Mouse (Mus musculus): Measurements from ENCODE around the gene Tet3.

Gene Tet3

DNA sequence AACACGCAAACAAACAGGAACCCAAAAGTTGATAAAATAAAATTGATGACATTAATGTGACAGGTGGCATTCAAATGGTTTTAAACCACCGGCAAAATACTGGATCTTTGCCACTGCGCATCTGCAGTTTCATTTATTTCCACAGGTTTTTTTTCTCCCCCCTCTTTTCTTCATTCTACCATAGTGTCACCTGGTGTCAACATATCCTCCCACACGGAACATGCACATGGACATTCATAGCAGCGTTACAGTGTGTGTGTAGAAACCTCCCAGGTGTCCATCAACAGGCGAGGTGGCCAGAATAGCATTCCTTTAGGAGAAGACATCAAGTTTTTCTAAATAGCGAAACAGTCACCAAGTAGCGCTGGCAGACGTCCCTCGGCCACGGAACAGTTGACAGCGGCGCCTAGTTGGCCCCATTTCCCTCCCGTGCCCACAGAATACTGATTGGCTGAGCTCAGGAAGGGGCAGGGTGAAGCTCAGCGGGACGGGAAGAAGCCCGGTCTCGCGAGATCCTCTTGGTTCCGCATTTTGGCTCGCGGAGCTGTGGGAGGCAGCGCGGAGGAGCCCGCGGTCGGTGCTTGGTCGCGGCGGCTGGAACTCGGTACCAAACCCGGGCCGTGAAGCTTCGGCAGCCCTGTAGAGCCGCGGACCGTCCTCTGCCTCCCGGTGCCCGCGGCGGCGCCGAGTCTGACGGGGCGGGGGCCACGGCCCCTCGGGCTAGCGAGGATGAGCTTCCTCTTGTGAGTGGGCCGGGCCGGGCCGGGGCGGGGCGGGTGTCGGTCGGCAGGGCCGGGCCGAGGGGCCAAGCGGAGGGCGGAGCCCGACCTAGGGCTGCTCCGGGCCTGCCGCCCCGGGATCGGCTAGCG, 133.1 kb downstream of the Tet3 start, which contains the start of the genes Mthfd2 and Mob1a:
Mthfd2 (minus strand) TSS at position 384 of the 869 bp plus-strand sequence.
Mob1a (plus strand) TSS at position 492 of the 869 bp plus-strand sequence.
- peak; percentile 84 for DNase-seq (ENCODE audit: low spot score)

DNA sequence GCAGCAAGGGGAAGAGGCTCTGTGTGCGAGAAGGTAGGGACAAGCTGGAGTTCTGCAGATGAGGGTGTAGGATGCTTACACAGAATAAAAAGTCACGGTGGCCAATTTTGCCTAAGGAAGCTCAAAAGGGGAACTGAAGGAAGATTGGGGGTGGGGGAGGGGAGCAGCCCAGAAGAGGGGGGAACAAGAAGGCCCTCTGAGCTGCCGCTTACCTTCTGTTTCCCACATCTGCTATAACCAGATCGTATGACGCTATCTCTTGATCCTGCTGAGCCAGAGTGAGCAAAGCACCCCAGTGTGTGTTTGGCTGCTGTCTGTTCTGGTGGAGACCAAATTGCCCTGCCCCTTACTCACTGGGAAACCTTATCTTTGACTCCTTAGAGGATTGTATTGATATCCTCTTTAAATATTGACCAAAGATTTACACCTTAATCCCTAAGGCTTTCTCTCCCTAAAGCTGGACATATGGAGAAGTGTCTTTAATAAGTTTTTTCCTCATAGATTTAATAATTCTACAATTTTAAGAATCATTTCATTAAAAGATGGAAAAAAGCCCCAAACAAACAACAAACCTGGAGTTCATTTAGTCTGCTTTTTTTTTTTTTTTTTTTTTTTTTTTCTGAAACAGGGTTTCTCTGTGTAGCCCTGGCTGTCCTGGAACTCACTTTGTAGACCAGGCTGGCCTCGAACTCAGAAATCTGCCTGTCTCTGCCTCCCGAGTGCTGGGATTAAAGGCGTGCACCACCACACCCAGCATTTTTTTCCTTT, 135.0 kb downstream of the Tet3 start:
- no peak for DNase-seq (ENCODE audit: low spot score)

DNA sequence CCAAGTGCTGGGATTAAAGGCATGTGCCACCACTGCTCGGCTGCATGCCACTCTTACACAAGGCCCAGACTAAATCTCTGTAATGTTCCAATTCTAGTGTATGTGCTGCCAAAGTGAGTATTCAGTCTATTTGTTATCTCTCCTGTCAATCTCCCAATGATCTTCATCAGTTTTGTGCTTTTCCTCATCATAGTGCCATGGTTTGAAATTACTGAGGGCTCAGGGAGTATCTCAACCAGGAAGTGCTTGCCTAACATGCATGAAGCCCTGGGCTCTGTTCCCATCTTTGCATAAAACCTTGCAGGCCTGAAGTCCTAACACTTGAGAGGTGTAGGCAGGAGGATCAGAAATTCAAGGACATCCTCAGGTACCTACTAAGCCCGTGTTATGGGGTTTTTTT, 136.1 kb downstream of the Tet3 start:
- no peak for DNase-seq (ENCODE audit: low spot score)

DNA sequence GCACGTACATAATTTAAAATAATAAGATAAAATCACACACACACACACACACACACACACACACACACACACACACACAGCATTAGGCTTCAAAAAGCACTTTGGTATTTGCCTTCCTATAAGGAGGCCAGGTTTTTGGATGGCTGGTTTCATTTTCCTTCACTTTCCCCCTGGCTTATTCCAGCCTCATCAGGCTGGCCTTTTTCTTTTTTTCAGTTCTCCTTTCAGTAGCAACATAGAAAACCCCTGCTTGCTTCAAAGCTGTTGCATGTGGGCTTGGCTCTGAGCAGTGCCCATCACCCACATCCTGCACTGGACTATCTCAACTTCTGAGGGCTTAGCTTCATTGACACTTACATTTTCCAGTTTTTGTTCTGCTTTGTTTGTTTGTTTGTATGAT, 137.0 kb downstream of the Tet3 start:
- DNase-seq (ENCODE audit: low spot score) = no peak

DNA sequence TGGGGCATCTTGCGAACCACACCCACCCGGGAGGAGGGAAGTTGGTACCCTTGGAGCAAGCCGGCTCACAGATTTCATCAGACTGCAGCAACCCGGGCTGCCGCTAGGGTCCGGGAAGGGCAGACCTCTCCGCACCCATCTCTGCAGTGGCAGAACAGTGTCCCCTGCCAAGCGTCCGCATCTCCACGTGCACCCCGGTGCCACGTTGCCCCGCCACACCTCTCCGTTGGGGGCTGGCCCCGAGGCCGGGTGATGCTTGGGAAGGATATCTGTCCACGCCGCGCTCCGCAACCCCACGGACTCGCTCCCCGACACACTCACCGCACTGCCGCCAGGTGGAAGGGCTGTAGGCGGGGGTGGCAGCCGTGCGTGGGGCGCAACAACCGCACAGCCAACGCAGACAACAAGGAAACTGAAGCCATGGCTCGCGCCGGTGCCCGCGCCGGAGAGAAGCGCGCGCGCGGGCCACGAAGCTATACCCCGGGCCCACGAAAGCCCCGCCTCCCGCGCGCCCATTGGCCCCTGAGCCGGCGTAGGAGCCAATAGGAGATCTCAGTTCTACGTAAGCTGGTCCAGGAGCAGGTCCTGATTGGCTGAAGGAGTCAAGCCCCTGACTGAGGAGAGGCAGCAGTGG, 141.7 kb downstream of the Tet3 start:
- DNase-seq (ENCODE audit: low spot score) = peak; percentile 51

DNA sequence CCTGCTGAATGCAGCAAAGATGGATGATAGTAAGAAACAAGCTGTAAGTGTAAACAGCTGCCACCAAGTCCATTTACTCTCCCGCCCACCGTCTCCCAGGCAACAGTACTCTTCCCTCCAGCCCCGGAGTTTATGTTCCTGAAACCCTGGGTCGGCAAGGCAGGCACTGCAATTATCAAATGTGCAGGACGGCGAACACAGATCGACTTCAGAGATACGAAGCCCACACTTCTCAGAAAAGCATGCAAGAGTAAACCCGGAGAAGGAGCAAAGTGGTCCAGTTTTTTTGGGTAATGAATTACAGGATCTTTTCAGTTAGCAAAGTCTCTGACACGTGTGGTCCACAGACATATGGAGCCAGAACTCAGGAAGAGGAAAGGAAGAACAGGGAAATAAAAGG, 142.9 kb downstream of the Tet3 start:
- DNase-seq (ENCODE audit: low spot score) = no peak

DNA sequence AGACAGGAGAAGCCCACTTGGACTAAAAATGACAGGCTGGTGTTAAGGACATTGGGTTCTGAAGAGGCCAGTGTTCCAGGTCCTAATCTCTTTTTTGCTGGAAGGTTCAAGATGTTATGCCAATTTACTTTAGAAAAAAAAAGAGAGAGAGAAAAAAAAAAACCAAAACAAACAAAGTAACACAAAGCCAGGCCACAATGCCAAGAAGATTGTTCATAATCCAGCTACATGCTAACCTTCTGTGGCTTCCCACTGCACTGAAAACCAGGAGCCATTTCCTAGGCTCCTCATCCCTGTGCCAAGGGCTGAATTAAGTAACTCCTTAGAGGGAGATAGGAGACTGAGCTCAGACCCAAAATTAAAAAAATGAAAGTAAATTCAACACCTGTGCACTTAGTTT, 143.6 kb downstream of the Tet3 start:
- no peak for DNase-seq (ENCODE audit: low spot score)

DNA sequence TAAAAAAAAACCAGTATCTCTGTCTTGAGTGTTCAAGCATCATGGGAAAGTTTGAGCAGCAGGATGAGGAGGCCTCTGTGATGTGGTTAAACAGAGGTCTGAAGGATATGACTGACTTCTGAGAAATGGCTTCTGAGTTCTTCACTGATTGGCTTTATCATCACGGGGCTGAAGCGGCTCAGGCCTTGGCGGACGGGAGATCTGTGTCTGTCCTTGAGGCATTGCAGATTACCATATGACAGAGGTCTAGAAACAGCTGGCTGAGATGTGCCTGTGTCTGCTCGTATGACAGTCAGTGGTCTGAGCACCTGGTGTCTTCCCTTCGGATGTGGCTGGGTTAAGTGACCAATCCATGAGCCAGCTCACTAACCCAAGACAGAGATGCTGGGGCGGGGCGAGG, 146.4 kb downstream of the Tet3 start:
- DNase-seq (ENCODE audit: low spot score) = no peak
